Mouse (Mus musculus) neural tube, embryonic 14.5 days (tissue): ENCODE results near the gene Relch. TPM values are rescaled to one million over a fixed set of nuclear protein-coding genes. Genes with fewer than 3 reads are reported as not detected.
A peak's percentile ranks its signal among the peaks of the same experiment; 100 is the strongest.

ENCODE experiments used
- ATAC-seq: fragments of 200-750 bp; cut with Nextera tagmentation; 2 replicates; pipeline ENCODE4 v1.8.0; 2017; ENCODE audit warnings: low read depth, mild to moderate bottlenecking, moderate TSS enrichment, moderate library complexity
- H3K27ac ChIP-seq: fragments of 300-500 bp; sonication (generic); 2 replicates; pipeline ENCODE4 v1.5.1; 2014; ENCODE audit warnings: low read depth, mild to moderate bottlenecking, control low read depth, low read length, moderate library complexity, mixed read lengths
- H3K27me3 ChIP-seq: fragments of 300-500 bp; sonication (generic); 2 replicates; pipeline ENCODE4 v1.6.1; 2014; ENCODE audit warnings: low read length; ENCODE audit not compliant: control insufficient read depth, insufficient read depth
- H3K36me3 ChIP-seq: fragments of 300-500 bp; sonication (generic); 2 replicates; pipeline ENCODE4 v1.6.1; 2014; ENCODE audit warnings: low read length, mixed read lengths; ENCODE audit not compliant: control insufficient read depth, insufficient read depth
- H3K4me1 ChIP-seq: fragments of 300-500 bp; sonication (generic); 2 replicates; pipeline ENCODE4 v1.6.1; 2014; ENCODE audit warnings: low read length; ENCODE audit not compliant: control insufficient read depth, insufficient read depth
- H3K4me2 ChIP-seq: fragments of 300-500 bp; sonication (generic); 2 replicates; pipeline ENCODE4 v1.6.1; 2014; ENCODE audit warnings: mild to moderate bottlenecking, low read depth, low read length, control low read depth
- H3K4me3 ChIP-seq: fragments of 300-500 bp; sonication (generic); 2 replicates; pipeline ENCODE4 v1.5.1; 2014; ENCODE audit warnings: low read depth, low read length, control low read depth, mixed read lengths
- H3K9ac ChIP-seq: fragments of 300-500 bp; sonication (generic); replicated peaks from 2 replicates; pipeline ENCODE4 v1.6.1; 2014; ENCODE audit warnings: low read depth, mild to moderate bottlenecking, control low read depth, low read length, mixed read lengths
- H3K9me3 ChIP-seq: fragments of 300-500 bp; sonication (generic); 2 replicates; pipeline ENCODE4 v1.6.1; 2016; ENCODE audit warnings: low read length; ENCODE audit not compliant: control insufficient read depth
- WGBS: fragments of 180-500 bp; shearing (Covaris S2); extraction: QIAGEN DNeasy Blood & Tissue Kit; methylation state at CpG from one replicate; pipeline ENCODE4 v1.1.7; 2014; 5-methylcytosine and 5-hydroxymethylcytosine counted together
- polyA plus RNA-seq: library from polyadenylated mRNA; unstranded; fragments of >200 nt; fragmentation: Nextera tagmentation; extraction: Ambion mirVana; gene quantifications from 2 replicates; pipeline ENCODE4 v1.2.1, GENCODE M21; 2014

Relch gene
- 55.5 and 56.5 TPM in 2 replicates for polyA plus RNA-seq

DNA sequence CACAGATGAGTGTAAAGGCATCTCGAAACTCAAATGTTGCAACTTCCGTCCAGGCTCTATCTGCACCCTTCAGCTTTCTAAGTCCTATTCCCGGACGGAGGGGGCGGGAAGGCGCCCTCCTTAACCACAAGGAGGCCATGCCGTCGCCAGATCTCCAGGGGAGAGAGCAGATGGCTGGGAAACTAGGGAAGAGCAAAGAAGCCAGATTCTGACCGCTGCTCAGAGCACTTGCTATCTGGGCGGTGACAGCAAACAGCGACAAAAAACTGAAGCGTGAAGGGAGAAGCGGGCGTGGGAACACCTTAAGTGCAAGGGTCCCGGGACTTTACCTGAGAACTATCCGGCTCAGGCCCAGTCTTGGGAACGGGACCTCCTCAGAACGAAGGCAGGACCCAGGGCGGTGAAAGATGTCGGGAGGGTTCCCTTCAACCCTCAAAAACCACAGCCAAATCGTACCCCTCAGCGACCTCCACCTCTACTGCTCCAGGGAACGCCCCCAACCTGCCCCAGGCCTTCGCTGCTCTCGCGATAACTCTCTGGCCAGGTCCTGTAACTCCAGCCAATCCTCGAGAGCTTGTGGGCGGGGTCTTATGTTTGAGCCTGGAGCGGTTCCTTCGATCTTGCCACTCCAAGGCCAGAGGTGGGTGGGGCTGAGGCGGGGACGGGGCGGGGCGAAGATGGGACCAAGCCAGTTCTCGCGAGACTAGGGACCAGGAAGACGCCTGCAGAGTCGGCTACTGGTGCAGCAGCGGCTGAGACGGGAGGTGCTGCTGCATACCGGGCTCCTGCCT is at the start of gene Relch, which contains the start of gene Pign:
Gene Relch, plus strand, starts transcription at position 691 of the 791 bp plus-strand sequence.
Gene Pign, minus strand, starts transcription at position 507 of the 791 bp plus-strand sequence.
- under 1% methylated on average over 41 of the region's 41 CpGs for WGBS
- Histone ChIP-seq H3K4me2 (peak within 1 kb of the TSS; percentile 89), H3K4me1 (peaks cover 27% of the 10 kb centered on the region), H3K4me3 (peak within 1 kb of the TSS; percentile 95), H3K9ac (peak within 1 kb of the TSS; percentile 74), H3K27ac (peak within 1 kb of the TSS; percentile 82), H3K27me3 (no peaks in the 10 kb centered on the region), H3K9me3 (no peaks in the 10 kb centered on the region), H3K36me3 (no peaks in the 10 kb centered on the region)
- ATAC-seq = peak; percentile 99

- Histone ChIP-seq H3K9ac (no peak overlapping the region), H3K4me1 (no peaks in the 10 kb centered on the region), H3K4me2 (no peak overlapping the region), H3K36me3 (no peaks in the 10 kb centered on the region), H3K27me3 (no peaks in the 10 kb centered on the region), H3K9me3 (no peaks in the 10 kb centered on the region), H3K27ac (no peak overlapping the region), H3K4me3 (no peak overlapping the region)
- ATAC-seq = peak; percentile 71; the same call in 1 of the 2 replicates
- WGBS = 46% methylated on average over 3 of the region's 3 CpGs
These were observed 33.2 kb upstream of the Relch start for GRCm38 (mm10) chr1:105630481-105630880.

DNA sequence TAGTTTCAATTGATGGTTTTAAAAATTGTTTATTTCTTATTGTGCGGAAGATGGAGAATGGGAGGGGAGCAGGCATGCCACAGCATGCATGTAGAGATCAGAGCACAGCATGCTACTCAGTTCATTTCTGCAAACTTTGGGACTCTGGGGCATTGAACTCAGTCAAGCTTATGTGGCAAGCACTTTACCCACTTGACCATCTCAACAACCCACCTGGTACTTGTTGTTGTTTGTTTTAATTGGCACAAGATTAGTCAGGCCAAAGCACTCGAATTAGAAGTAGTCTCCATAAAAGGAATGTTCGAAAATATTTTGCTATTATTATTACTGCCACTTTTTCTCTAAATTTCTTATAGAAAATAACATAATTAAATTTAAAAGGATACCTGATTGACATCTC is 19.6 kb upstream of the Relch start:
- Histone ChIP-seq H3K4me2 (no peak overlapping the region), H3K9me3 (no peaks in the 10 kb centered on the region), H3K4me3 (no peak overlapping the region), H3K27me3 (no peaks in the 10 kb centered on the region), H3K27ac (no peak overlapping the region), H3K4me1 (no peaks in the 10 kb centered on the region), H3K9ac (no peak overlapping the region), H3K36me3 (0 out of 2 replicates have a peak, but pooled peaks cover 2% of the 10 kb centered on the region)
- ATAC-seq = no peak
- WGBS = 89% methylated on average over 3 of the region's 3 CpGs

- ATAC-seq = no peak
- no peak overlapping the region for H3K27ac ChIP-seq
- 0 out of 2 replicates have a peak, but pooled peaks cover 2% of the 10 kb centered on the region for H3K36me3 ChIP-seq
- no peak overlapping the region for H3K9ac ChIP-seq
- H3K4me2 ChIP-seq = no peak overlapping the region
- H3K4me3 ChIP-seq = no peak overlapping the region
- no peaks in the 10 kb centered on the region for H3K4me1 ChIP-seq
- WGBS = 96% methylated on average over 1 of the region's 1 CpGs
- H3K27me3 ChIP-seq = no peaks in the 10 kb centered on the region
- no peaks in the 10 kb centered on the region for H3K9me3 ChIP-seq
These were observed 13.0 kb upstream of the Relch start for GRCm38 (mm10) chr1:105650650-105651049.

DNA sequence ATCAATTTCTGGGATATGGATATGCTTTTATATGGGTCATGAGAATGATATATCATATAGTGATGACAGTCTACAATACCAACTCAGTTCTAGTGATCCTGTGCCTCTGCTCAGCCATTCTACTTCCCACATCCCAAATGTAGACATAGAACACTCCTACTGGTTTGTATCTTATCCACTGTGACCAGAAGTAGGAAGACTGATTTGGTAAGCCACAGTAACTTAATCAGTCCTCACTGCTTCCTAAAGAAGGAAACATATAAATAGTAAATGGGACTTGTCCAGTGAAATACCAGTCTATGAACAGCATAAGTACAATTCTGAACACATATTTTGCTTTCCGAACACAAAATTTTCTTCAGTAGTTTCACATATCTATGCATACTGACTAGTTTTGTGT is 9.7 kb upstream of the Relch start:
- Histone ChIP-seq H3K9me3 (no peaks in the 10 kb centered on the region), H3K4me1 (no peaks in the 10 kb centered on the region), H3K4me2 (no peak overlapping the region), H3K27ac (no peak overlapping the region), H3K36me3 (no peaks in the 10 kb centered on the region), H3K27me3 (no peaks in the 10 kb centered on the region), H3K4me3 (no peak overlapping the region), H3K9ac (no peak overlapping the region)
- 95% methylated on average over 1 of the region's 1 CpGs for WGBS
- no peak for ATAC-seq

DNA sequence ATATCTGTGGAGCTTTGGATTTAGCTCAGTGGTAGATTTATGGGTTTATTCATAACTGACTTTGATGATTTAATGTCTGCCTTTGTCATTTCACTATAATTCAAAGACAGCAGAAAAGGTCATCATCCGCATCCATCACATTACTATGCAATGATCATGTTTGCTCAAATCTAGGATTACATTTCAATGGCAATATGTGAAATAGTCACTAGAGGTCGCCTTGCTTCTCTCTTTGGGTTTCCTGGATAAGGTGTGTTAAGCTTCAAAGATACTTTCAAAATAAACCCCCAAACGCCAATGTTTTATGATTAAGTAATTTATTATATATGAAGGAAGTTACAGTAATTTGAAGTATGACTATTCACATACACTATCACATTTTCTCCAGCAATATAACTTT is 3.6 kb upstream of the Relch start:
- H3K4me1 ChIP-seq = peaks cover 11% of the 10 kb centered on the region; the same call in 1 of the 2 replicates
- no peaks in the 10 kb centered on the region for H3K36me3 ChIP-seq
- 22% methylated on average over 3 of the region's 3 CpGs for WGBS
- ATAC-seq = no peak
- H3K4me2 ChIP-seq = no peak overlapping the region
- H3K27me3 ChIP-seq = no peaks in the 10 kb centered on the region
- no peak overlapping the region for H3K27ac ChIP-seq
- no peak overlapping the region for H3K9ac ChIP-seq
- H3K9me3 ChIP-seq = no peaks in the 10 kb centered on the region
- no peak overlapping the region for H3K4me3 ChIP-seq

GRCm38 (mm10) chr1:105662820-105663170 is 866 bp upstream of the Relch start:
- no peaks in the 10 kb centered on the region for H3K36me3 ChIP-seq
- H3K27ac ChIP-seq = no peak overlapping the region
- WGBS = 8% methylated on average over 6 of the region's 6 CpGs
- H3K9ac ChIP-seq = peak overlapping the region; percentile 64
- no peaks in the 10 kb centered on the region for H3K27me3 ChIP-seq
- ATAC-seq = no peak
- peaks cover 27% of the 10 kb centered on the region for H3K4me1 ChIP-seq
- peak overlapping the region; percentile 74 for H3K4me2 ChIP-seq
- H3K9me3 ChIP-seq = no peaks in the 10 kb centered on the region
- H3K4me3 ChIP-seq = peak overlapping the region; percentile 95

- ATAC-seq = peak; percentile 26
- Histone ChIP-seq H3K9ac (peak overlapping the region; percentile 74), H3K36me3 (no peaks in the 10 kb centered on the region), H3K9me3 (no peaks in the 10 kb centered on the region), H3K4me3 (peak overlapping the region; percentile 95), H3K4me2 (peak overlapping the region; percentile 89), H3K27ac (peak overlapping the region; percentile 82), H3K27me3 (no peaks in the 10 kb centered on the region), H3K4me1 (peaks cover 27% of the 10 kb centered on the region)
- WGBS = under 1% methylated on average over 68 of the region's 68 CpGs
These were observed 526 bp downstream of the Relch start for GRCm38 (mm10) chr1:105663962-105664812.

GRCm38 (mm10) chr1:105669700-105670099 is 6.0 kb downstream of the Relch start:
- Histone ChIP-seq H3K9me3 (no peaks in the 10 kb centered on the region), H3K4me3 (no peak overlapping the region), H3K4me2 (no peak overlapping the region), H3K4me1 (peaks cover 19% of the 10 kb centered on the region), H3K36me3 (no peaks in the 10 kb centered on the region), H3K9ac (no peak overlapping the region), H3K27ac (no peak overlapping the region), H3K27me3 (no peaks in the 10 kb centered on the region)
- no peak for ATAC-seq
